Mouse (Mus musculus): Measurements from ENCODE around the gene Nod2.
A peak's percentile ranks its signal among the peaks of the same experiment; 100 is the strongest.
"Not testable (repeated sequence)": the region's sequence is repeated elsewhere in the genome, so short reads cannot be mapped to it uniquely, and the experiment has no call there.

The Nod2 gene

GRCm38 (mm10) chr8:88633343-88633765 is 13.8 kb upstream of the Nod2 start:
- DNase-seq (ENCODE audit: low spot score) = no peak

DNA sequence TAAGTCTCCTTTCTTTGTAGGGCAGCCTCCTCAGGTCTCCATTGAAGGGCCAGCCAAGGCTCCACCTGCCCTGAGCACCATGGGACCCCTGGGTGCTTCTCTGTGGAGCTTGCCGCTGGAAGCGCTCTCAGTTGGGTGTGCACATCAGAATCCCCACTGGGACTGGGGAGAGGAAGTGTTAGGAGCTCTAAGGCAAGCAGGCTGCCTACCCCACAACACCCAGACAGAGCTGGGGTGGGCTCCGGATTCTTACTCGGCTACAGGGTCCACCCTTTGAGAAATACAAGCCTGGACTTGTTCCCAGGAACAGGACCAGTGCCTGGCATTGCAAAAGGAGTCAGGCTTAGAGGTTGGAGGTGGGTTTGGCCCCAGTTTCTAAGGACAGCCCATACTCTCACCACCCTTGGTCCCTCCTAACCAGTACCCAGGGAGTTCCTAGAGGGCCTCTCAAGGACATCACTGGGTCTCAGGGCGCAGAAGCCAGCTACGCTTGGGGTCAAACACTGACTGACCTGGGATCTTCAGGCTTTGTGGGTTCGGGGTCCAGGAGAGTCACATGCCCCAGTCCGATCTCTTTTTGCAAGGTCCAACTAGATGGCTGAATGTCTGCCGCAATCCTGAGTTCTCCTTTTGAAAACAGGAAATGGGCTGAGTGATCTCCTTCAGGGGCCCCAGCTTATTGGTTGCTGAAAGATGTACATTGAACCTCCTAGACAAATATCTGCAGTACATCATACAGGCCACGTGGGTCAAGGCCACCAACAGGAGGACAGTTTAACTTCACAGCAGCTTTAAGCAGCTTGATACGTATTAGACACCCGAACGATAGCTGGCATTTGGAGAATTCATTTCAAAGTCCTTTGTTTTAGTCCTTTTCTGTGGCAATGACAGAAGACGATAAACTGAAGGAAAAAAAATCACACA is 11.4 kb upstream of the Nod2 start, which contains the start of gene Snx20:
Snx20 (minus strand) TSS at position 655 of the 924 bp plus-strand sequence.
- no peak for DNase-seq (ENCODE audit: low spot score)

GRCm38 (mm10) chr8:88637092-88638000 is 9.8 kb upstream of the Nod2 start:
- DNase-seq (ENCODE audit: low spot score) = no peak

DNA sequence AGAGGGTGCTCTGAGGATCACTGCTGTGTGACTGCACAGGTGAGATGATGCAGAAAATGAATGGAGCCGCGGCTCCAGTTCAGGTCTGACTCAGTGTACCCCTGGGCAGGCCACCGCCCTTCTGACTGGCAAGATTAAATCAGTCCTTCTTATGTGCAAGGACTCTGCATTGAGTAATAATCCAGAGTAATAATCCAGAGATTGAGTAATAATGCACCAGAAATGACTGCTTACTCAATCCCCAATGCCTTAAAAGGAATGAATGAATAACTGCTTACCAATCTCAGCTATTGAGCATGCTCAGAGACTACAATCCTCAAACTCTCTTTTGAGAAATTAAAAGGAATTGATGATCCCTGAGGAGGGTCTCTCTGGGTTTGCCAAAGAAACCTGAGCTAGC is 8.2 kb upstream of the Nod2 start:
- no peak for DNase-seq (ENCODE audit: low spot score)

- DNase-seq (ENCODE audit: low spot score) = no peak
Observed at GRCm38 (mm10) chr8:88642734-88643564, 4.2 kb upstream of the Nod2 start.

DNA sequence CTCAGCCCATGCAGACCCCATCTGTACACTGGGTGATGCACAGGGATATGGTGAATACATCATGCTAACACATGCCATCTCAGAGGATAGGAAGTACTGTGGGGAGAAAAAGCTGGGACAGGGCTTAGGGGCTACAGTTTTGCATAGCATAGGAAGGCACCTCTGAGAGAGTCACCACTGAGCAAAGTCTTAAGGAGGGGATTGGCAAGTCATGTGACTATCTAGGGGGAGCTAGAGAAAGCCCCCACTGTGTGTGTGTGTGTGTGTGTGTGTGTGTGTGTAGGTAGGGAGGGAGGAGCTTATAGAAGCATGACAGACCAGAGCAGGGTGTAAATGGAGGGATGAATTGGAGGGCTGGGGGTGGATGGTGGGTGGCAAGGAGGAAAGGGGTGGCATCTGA is 1.2 kb downstream of the Nod2 start:
- DNase-seq (ENCODE audit: low spot score) = no peak

DNA sequence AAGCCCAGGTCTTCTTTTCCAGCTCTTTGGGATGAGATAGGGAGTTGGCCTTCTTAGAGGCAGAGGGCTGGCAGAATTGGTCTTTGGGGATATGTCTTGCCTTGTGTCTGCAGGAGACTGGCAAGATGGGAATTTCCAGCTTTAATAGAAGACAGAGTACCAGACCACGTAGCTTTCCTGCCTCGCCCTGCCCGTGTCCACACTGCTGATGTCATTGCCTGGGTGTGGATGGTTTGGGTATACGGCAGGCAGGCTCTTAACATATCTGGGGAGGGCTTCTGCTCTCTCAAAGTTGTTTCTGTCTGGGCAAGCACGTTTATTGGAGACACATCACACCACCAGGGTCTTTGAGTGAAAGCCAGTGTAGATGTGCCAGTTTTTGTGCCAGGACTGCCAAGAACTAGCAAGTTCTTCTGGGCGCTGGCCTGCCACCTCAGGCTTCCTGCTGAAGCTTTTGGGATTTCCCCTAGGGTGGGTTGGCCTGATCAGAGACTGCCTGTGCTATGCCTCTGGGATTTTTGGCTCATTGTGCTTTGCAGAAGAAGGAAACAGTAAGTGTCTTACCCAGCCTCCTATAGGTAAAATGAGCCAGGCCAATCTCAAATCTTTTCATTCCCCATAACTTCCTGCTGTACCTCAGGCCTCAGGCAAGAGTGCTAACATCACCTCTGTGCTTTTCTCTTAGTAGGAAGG is 3.0 kb downstream of the Nod2 start:
- DNase-seq (ENCODE audit: low spot score) = no peak

DNA sequence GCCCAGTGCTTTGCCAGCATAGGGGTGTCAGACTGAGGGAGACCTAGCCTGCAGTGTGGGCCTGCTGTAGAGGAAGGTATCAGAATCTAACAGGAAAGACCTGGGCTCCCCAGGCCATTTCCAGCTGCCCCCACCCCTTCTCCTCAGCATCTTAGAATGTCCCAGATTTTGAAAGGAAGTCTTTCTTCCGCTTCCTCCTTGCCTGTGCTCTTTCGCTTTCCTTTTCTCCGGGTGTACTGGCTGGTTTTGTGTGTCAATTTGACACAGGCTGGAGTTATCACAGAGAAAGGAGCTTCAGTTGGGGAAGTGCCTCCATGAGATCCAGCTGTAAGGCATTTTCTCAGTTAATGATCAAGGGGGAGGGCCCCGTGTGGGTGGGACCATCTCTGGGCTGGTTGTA is 4.0 kb downstream of the Nod2 start:
- DNase-seq (ENCODE audit: low spot score) = not testable (repeated sequence)

DNA sequence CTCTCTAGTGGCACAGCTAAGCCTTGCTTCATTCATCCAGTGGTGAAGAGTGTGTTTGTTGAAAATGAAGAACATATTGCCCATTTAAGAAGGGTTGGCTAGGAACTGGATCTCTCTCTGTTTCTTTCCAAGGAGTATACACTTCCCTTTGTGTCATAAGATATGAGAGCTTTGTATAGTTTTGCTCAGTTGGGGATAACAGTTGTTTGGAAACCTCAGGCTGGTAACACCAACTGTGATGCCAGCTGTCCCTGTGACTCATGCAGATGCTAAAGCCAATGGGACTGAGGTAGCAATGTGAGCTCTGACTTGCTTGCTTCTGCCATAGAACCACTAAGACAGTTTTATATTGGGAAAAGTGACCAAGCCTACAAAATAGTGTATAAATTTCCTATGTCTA is 8.2 kb downstream of the Nod2 start:
- peak; percentile 45 for DNase-seq (ENCODE audit: low spot score)

- no peak for DNase-seq (ENCODE audit: low spot score)
Observed at GRCm38 (mm10) chr8:88659873-88660272, 12.8 kb downstream of the Nod2 start.

- no peak for DNase-seq (ENCODE audit: low spot score)
Observed at GRCm38 (mm10) chr8:88662401-88662821, 15.3 kb downstream of the Nod2 start.

DNA sequence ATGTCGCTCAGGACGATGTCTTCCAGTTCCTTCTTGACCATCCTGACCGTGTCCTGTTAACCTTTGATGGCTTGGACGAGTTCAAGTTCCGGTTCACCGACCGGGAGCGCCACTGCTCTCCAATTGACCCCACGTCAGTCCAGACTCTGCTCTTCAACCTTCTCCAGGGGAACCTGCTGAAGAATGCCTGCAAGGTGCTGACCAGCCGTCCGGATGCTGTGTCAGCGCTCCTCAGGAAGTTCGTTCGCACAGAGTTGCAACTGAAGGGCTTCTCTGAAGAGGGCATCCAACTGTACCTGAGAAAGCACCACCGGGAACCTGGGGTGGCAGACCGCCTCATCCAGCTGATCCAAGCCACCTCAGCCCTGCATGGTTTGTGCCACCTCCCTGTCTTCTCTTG is 17.0 kb downstream of the Nod2 start:
- DNase-seq (ENCODE audit: low spot score) = no peak

DNA sequence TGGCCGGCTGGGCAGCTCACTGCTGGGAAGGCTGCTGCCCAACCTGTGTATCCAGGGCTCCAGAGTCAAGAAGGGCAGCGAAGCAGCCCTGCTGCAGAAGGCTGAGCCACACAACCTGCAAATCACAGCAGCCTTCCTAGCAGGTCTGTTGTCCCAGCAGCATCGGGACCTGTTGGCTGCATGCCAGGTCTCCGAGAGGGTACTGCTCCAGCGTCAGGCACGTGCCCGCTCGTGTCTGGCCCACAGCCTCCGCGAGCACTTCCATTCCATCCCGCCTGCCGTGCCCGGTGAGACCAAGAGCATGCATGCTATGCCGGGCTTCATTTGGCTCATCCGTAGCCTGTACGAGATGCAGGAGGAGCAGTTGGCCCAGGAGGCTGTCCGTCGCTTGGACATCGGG is 17.8 kb downstream of the Nod2 start:
- no peak for DNase-seq (ENCODE audit: low spot score)

DNA sequence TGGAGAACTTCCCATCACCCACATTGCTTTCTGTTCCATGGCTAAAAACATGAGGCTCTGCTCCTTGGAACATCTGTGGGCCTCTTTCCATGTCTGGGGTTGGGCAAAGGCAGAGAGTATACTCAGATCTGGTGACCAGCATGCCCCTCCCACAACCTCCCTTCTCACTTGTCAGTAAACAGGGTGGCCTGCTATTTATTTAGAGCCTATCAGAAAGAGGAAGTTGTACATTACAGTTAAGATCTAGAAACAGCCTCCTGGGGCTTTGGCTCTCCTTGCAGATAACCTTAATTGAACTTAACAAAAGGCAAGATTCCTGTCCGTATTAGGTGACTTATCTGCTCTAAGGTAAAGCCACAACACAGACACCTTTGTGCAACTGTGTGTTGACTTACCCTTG is 19.3 kb downstream of the Nod2 start:
- no peak for DNase-seq (ENCODE audit: low spot score)

DNA sequence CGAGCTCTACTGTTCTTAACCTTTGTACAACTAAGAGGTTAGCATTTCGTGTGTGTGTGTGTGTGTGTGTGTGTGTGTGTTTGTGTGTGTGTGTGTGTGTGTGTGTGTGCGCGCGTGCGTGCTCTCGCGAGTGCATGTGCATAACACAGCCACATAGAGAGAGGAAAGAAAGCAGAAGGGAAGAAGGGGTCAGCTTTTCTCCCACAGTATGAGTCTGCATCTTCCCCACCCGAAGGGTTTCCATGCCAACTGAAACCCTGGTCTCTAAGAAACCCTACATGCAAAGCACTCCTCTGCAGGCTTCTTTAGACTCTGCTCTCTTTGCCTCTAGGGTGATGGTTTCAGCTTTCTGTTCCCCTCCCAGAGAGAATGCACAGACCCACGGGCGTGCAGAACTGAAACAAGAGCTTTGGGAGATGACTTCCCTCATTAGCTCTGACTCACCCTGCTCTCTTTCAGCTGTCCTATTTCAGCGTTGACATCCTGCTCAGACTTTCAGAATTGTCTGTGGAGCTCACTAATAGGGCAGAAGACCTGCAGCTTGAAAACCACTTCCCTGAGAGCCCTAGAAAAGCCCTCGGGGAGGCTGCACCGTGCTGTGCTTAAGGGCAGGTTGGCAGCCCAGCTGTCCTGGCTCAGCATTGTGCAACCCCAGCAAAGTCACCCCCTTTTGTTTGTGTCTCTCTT is 21.4 kb downstream of the Nod2 start:
- peak; percentile 67 for DNase-seq (ENCODE audit: low spot score)

- DNase-seq (ENCODE audit: low spot score) = no peak
Observed at GRCm38 (mm10) chr8:88670782-88671181, 23.7 kb downstream of the Nod2 start.

DNA sequence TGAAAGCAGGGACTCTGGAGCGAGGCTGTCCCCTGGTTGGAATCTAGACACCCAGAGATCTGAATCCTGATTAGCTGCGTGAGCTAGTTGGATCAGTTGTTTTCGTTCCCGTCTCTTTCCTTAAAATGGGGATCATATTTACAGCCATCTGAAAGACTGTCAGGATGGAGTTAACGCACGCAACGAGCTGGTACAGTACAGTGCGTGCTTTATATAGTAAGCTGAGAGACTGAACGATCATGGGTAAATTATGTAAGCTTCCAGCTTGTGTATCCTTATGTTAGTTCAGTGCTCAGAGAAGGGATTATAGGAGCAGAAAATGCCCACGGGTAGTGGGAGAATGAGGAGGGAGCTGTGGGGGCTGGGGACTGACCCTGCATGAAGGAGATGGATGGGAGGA is 24.5 kb downstream of the Nod2 start:
- no peak for DNase-seq (ENCODE audit: low spot score)

- no peak for DNase-seq (ENCODE audit: low spot score)
Observed at GRCm38 (mm10) chr8:88673859-88674258, 26.7 kb downstream of the Nod2 start.

- DNase-seq (ENCODE audit: low spot score) = no peak
Observed at GRCm38 (mm10) chr8:88675372-88676165, 28.5 kb downstream of the Nod2 start.

DNA sequence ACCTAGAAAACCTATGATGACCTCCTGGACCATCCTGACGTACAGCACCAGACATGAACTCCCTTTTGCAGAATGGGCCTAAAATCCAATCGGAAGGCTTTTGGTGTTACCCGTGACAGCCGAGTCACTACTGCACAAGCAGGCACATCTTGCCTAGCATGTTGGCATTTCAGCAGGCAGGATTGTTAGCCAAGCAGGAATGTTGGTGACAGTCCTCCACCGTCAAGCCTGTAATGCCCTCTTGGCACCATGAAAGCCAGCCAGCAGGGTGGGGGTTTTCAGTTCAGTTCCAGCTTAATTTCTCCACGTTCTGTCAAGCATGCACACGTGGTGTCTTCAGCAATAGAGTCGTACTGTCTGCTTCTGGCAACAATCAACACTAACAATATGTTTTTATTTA is 30.0 kb downstream of the Nod2 start:
- DNase-seq (ENCODE audit: low spot score) = no peak

All from left cerebral cortex, adult 11 months (tissue).